Mouse (Mus musculus): ENCODE measurements around the gene Tpm4.

The Tpm4 gene

DNA sequence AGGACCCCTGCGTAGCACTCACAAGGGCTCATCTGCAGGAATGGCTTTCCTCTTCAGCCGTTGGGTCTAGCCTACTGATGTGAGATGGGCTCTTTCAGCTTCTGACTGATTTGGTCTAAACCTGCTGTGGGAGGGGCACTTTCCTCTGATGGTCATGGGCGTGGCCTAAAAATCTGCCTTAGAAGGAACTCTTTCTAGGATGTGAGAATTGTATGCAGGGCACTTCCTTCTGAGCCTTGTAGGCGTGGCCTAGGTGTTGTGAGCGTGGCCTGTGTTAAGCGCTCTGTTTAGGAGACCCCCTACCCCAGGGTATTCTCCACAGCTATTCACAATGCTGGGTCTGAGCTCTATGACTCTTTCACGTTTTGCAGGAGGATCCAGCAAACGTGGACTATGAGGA lies 63.2 kb downstream of the Tpm4 start:
- DNase-seq, result no peak
